ENCODE assay signal across 14 mouse cellular contexts in genomic region chr5:72225576-72226298, GRCm38 (mm10). TPM values are rescaled to one million over a fixed set of nuclear protein-coding genes. Genes with fewer than 3 reads are reported as not detected.
DNase-seq lines count a peak whose midpoint lies in the region; ATAC-seq and TF ChIP-seq lines count a peak whose summit lies in the region.
"Had no signal": no experiment of that assay in that cellular context is flagged by ENCODE, and none has a peak within 500 bp of the region (broad histone marks: within the 10 kb centered on the region; RNA-seq: fewer than 3 reads in every experiment).

No protein-coding gene starts in this region.

- no peak overlapping the region for H3K9ac ChIP-seq in heart, embryonic 13.5 days
- peak overlapping the region; percentile 44 for H3K9ac ChIP-seq in liver, embryonic 14.5 days (replicated peaks)
- H3K9ac ChIP-seq in hindbrain, embryonic 14.5 days: no peak overlapping the region
- H3K9ac ChIP-seq: embryonic facial prominence, embryonic 12.5 days; forebrain, embryonic 13.5 days; hindbrain, embryonic 15.5 days; limb, embryonic 15.5 days had no signal

- H3K4me2 ChIP-seq in heart, embryonic 13.5 days: peak overlapping the region; percentile 46; the same call in 1 of the 2 replicates
- H3K4me2 ChIP-seq in liver, embryonic 14.5 days (ENCODE audit: low read depth): peak overlapping the region; percentile 72
- H3K4me2 ChIP-seq in hindbrain, embryonic 14.5 days (replicated peaks): no peak overlapping the region
- H3K4me2 ChIP-seq: embryonic facial prominence, embryonic 12.5 days; forebrain, embryonic 13.5 days; hindbrain, embryonic 15.5 days; limb, embryonic 15.5 days had no signal

- H3K9me3 ChIP-seq in heart, embryonic 13.5 days: no peaks in the 10 kb centered on the region
- no peaks in the 10 kb centered on the region for H3K9me3 ChIP-seq in E14TG2a.4 (ENCODE audit: low read length)
- H3K9me3 ChIP-seq in liver, embryonic 14.5 days (ENCODE audit: control insufficient read depth, low read length): no peaks in the 10 kb centered on the region
- H3K9me3 ChIP-seq in hindbrain, embryonic 14.5 days (ENCODE audit: control insufficient read depth, low read length): no peaks in the 10 kb centered on the region
- H3K9me3 ChIP-seq: embryonic facial prominence, embryonic 12.5 days; forebrain, embryonic 13.5 days; hindbrain, embryonic 15.5 days; limb, embryonic 15.5 days had no signal

- DNase-seq in heart, postnatal 36 days: no peak
- DNase-seq in c-Kit-positive CD71-positive TER-119-positive erythroid progenitor cells, embryonic 14.5 days (ENCODE audit: low spot score): peak; percentile 53
- peak; percentile 33 to 56 (median 55) for DNase-seq in liver, embryonic 14.5 days (ENCODE audit: low read depth in 3 of 3, low spot score in 3 of 3)
- no peak for DNase-seq in urinary bladder, postnatal 10 days (ENCODE audit: low spot score)
- DNase-seq in hindbrain, embryonic 14.5 days (ENCODE audit: low spot score): no peak
- DNase-seq in cerebellum, adult 9-10 months: no peak
- DNase-seq: cerebellum, postnatal 14 days; kidney, adult 2 months had no signal

- WGBS in heart, embryonic 13.5 days: 64% methylated on average over 13 of the region's 13 CpGs
- 40% methylated on average over 13 of the region's 13 CpGs for WGBS in liver, embryonic 14.5 days (ENCODE audit: insufficient replicate concordance)
- 80% methylated on average over 13 of the region's 13 CpGs for WGBS in hindbrain, embryonic 14.5 days

- peak; percentile 74 for TF ChIP-seq EP300 in liver, embryonic 14.5 days (IDR thresholded peaks at IDR 0.05; ENCODE audit: low read depth)

- intact Hi-C loops in heart, postnatal 36 days (cut with DNase I): loop anchor here (5.0 to 10.0 kb wide), 2 partner anchors 42 to 51 kb away; no protein-coding TSS in a partner anchor

- H3K27me3 ChIP-seq in heart, embryonic 13.5 days (replicated peaks): no peaks in the 10 kb centered on the region
- no peaks in the 10 kb centered on the region for H3K27me3 ChIP-seq in E14TG2a.4 (ENCODE audit: insufficient read depth, low read length)
- no peaks in the 10 kb centered on the region for H3K27me3 ChIP-seq in liver, embryonic 14.5 days (ENCODE audit: control insufficient read depth, insufficient read depth, low read length)
- H3K27me3 ChIP-seq in hindbrain, embryonic 14.5 days (ENCODE audit: control insufficient read depth, insufficient read depth, low read length): no peaks in the 10 kb centered on the region
- H3K27me3 ChIP-seq: embryonic facial prominence, embryonic 12.5 days; forebrain, embryonic 13.5 days; hindbrain, embryonic 15.5 days; limb, embryonic 15.5 days had no signal

- H3K36me3 ChIP-seq in heart, embryonic 13.5 days: 0 out of 2 replicates have a peak, but pooled peaks cover 2% of the 10 kb centered on the region
- peaks cover 7% of the 10 kb centered on the region; the same call in 1 of the 2 replicates for H3K36me3 ChIP-seq in E14TG2a.4 (ENCODE audit: insufficient read depth, low read length)
- no peaks in the 10 kb centered on the region for H3K36me3 ChIP-seq in liver, embryonic 14.5 days (replicated peaks; ENCODE audit: control insufficient read depth, insufficient read depth, low read depth)
- no peaks in the 10 kb centered on the region for H3K36me3 ChIP-seq in hindbrain, embryonic 14.5 days (replicated peaks; ENCODE audit: control insufficient read depth, insufficient read depth)
- H3K36me3 ChIP-seq: embryonic facial prominence, embryonic 12.5 days; hindbrain, embryonic 15.5 days; limb, embryonic 15.5 days had no signal

- no peak for TF ChIP-seq CTCF in E14TG2a.4 (conservative IDR thresholded peaks at IDR 0.05; ENCODE audit: low read length)
- no peak for TF ChIP-seq CTCF in liver, embryonic 14.5 days (IDR thresholded peaks at IDR 0.05; ENCODE audit: low read depth)

- ATAC-seq in heart, embryonic 13.5 days (ENCODE audit: extremely low read depth, insufficient number of reproducible peaks, low FRiP score, low TSS enrichment): no peak
- peak; percentile 87 for ATAC-seq in liver, embryonic 14.5 days (ENCODE audit: insufficient read depth)
- ATAC-seq in hindbrain, embryonic 14.5 days (ENCODE audit: low FRiP score): no peak
- ATAC-seq: forebrain, embryonic 13.5 days had no signal

- H3K4me3 ChIP-seq in heart, embryonic 13.5 days: no peak overlapping the region
- 0 out of 2 replicates have a peak overlapping the region, but pooled peaks have one; percentile 17 for H3K4me3 ChIP-seq in E14TG2a.4 (replicated peaks; ENCODE audit: low read length)
- peak overlapping the region in 1 of 2 experiments; percentile 33; a peak in 3 of 4 replicates for H3K4me3 ChIP-seq in liver, embryonic 14.5 days (ENCODE audit: insufficient read depth in 1 of 2, low read depth in 2 of 2, low read length in 2 of 2)
- no peak overlapping the region for H3K4me3 ChIP-seq in hindbrain, embryonic 14.5 days (replicated peaks; ENCODE audit: low read length)
- H3K4me3 ChIP-seq: embryonic facial prominence, embryonic 12.5 days; forebrain, embryonic 13.5 days; hindbrain, embryonic 15.5 days; limb, embryonic 15.5 days had no signal

- peak overlapping the region; percentile 34; the same call in 1 of the 2 replicates for H3K27ac ChIP-seq in heart, embryonic 13.5 days (replicated peaks)
- H3K27ac ChIP-seq in liver, embryonic 14.5 days: peak overlapping the region; percentile 77
- no peak overlapping the region for H3K27ac ChIP-seq in hindbrain, embryonic 14.5 days
- H3K27ac ChIP-seq: embryonic facial prominence, embryonic 12.5 days; forebrain, embryonic 13.5 days; hindbrain, embryonic 15.5 days; limb, embryonic 15.5 days had no signal

- peaks cover 16% of the 10 kb centered on the region for H3K4me1 ChIP-seq in heart, embryonic 13.5 days
- H3K4me1 ChIP-seq in E14TG2a.4 (replicated peaks; ENCODE audit: low read depth, low read length): peaks cover 22% of the 10 kb centered on the region
- H3K4me1 ChIP-seq in liver, embryonic 14.5 days (replicated peaks; ENCODE audit: control insufficient read depth in 2 of 2, insufficient read depth in 2 of 2, low read length in 1 of 2): peaks cover 18 to 20% of the 10 kb centered on the region in 2 experiments
- no peaks in the 10 kb centered on the region for H3K4me1 ChIP-seq in hindbrain, embryonic 14.5 days (replicated peaks; ENCODE audit: control insufficient read depth, insufficient read depth, low read length)
- H3K4me1 ChIP-seq: forebrain, embryonic 13.5 days; hindbrain, embryonic 15.5 days had no signal

RNA-seq across cellular contexts. Expression of gene Commd8, which starts 57.7 kb away (rescaled TPM):
- polyA plus RNA-seq in heart, embryonic 13.5 days (2015; fragmentation: Nextera tagmentation; extraction: Ambion mirVana): 102 and 109 TPM in 2 replicates
- 10 to 100 TPM; 45.6 to 46.7 TPM for total RNA-seq in heart, postnatal 36 days (2021)
- 7.2 and 20.5 TPM in 2 replicates for polyA plus RNA-seq in liver, embryonic 14.5 days (2012; rRNA removed)
- 62.9 and 70.3 TPM in 2 replicates for polyA plus RNA-seq in liver, embryonic 14.5 days (2014; fragmentation: Nextera tagmentation; extraction: Ambion mirVana)
- 146 and 158 TPM in 2 replicates for polyA plus RNA-seq in hindbrain, embryonic 14.5 days (2014; fragmentation: Nextera tagmentation; extraction: Ambion mirVana)

Comparison
In these comparisons a context has a peak if more than half of its experiments do, and no peak if none do; other contexts are left out.
1. DNase-seq: peak in c-Kit-positive CD71-positive TER-119-positive erythroid progenitor cells, embryonic 14.5 days (single experiment) and liver, embryonic 14.5 days (3 of 3); none in heart, postnatal 36 days (0 of 2), urinary bladder, postnatal 10 days (single experiment), hindbrain, embryonic 14.5 days (single experiment) and cerebellum, adult 9-10 months (single experiment).